Mouse (Mus musculus) testis, adult 10 weeks (tissue): ENCODE results near the gene Pak6. TPM values are rescaled to one million over a fixed set of nuclear protein-coding genes. Genes with fewer than 3 reads are reported as not detected.

Experiments
- polyA plus RNA-seq: library from polyadenylated mRNA; stranded (reverse); fragments of 350-450 nt; fragmentation: Illumina TruSeq; extraction: RNeasy Lipid Tissue Mini Kit (QIAGEN cat#74804); gene quantifications from one replicate; pipeline ENCODE4 v1.2.3, GENCODE M21; 2014; ENCODE audit warnings: low read depth, low replicate concordance

The Pak6 gene
- polyA plus RNA-seq, result 0.71 TPM

DNA sequence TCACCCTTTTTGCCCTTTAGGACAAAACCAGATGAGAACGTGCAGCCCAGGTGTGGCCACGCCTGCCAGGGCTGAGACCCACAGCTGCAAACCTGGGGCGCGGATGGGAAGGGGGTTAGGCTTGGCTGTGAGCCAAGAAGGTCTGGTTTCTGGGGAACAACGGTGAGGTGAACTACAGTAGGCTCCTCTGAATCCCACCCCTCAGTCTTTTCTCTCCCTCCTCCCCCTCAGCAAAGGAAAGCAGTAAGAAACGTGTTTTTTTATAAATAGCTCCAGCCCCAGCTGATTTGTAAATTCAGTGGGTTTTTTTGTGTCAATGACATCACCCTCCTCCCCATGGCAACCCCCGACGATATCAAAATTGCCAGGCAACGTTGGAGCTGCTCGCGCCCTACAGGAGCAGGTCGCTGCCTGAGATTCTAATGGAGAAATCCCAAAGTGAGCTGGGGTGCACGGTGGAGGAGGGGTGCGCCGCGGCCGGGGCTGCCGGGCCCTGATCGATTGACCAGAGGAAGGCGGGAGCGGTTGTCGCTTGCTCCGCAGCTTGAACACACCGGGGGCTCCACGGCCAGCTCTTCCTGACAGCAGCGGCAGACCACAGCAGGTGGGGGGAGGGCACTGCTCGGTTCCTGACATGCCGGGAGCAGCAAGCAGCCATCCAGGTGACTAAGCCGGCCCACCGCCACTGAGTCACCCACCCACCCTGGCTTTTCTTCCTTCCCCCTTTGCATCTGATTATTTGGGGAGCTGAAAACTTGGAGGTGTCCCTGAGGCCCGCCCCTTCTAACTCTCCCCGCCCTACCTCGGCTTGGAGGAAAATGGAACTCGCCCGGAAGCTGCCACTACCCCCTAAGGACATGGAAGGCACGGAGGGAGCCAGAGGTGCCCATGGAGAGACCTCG lies at the start of gene Pak6:
Gene Pak6, plus strand, starts transcription at position 402 of the 902 bp plus-strand sequence.

DNA sequence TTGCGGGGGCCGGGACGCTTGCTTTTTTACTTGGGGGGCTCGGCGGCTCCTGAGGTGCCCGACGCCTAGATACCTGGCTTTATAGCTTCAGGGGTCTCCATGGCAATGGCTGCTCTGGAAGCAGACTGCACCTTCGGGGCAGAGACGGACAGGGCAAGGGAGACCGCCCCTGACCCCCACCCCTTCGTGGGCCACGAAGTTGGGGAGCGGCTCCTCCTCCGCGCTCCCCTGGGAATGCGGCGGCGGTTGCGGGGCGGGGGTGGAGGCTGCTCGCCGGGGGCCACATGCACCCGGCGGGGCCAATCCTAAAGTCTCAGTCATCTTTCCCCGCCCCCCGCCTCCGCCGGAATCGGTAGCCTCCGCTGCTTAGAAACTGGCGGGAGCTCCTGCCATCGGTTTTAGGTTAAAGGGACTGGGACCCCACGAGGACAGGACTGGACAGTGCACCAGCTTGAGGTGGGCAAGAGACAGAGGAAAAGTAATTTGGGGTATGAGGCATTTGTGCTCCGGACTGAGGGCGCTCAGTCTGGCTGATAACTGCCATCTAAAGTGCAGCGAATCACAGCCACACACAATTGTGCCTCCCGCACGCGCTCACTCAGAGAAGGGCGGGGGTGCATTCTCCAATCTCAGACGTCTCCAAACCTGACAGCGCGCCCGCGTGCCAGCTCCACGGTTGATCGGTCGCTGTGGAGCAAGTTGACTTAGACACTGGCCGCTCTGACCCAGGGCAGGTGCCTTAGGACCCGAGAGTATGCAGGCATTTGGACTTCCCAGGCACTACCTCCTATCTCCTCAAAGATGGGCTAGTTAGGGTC lies 41.0 kb downstream of the Pak6 start, which contains the start of gene Ankrd63:
Gene Ankrd63, minus strand, starts transcription at position 51 of the 818 bp plus-strand sequence.

DNA sequence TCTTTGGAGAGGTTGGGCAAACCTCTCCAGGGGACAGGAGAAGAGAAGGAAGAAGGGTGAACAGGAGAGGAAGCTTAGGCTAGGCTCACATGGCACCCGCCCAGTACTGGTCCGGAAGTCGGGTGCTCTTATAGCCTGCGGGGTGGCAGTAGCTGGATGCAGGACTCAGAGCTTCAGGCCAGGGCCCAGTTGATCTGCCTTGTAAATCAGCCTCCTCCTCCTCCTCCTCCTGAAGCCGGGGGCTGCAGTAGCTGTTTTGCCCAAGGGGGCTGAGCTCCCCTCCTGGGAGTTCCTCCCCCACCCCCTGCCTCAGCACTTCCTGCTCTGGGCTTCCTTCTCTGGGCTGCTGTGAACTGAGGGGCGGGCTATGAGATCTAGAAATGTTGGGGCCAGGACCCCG lies 65.2 kb downstream of the Pak6 start, which contains the start of gene Plcb2:
Gene Plcb2, minus strand, starts transcription at position 102 of the 400 bp plus-strand sequence.

DNA sequence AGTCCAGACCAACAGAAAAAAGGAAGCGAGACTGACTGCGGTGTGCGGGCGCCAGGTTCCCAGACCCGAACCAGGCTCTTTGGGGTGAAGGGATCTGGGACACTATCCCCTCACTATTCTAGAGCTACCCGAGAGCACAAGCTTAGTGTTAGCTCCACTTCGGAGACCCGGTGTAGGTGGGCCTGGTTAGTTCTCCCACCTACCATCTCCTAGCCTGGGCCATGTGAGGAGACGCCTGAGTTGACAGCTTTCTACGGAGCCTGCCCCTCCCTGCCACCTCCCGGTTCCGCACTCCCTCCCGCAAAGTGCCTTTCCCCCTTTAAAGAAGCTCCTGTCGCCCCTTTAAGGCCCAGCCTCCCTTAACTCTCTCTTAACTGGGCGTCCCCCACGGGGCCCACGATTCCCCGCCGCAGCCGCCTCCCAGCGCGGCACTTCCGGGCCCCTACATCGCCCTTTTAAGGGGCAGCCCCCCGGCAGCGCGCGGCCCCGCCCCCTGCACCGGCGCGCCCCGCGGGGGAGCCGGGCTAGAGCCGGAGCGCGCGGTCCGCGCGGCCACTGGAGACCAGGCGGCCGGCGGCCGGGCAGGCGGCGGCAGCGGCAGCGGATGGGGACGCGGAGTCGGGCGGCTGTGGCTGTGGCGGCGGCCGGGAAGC lies 82.3 kb downstream of the Pak6 start, which contains the start of gene Inafm2:
Gene Inafm2, plus strand, starts transcription at position 527 of the 653 bp plus-strand sequence.

Other genes starting within 250 kb of the Pak6 start
- gene Srp14, start 183.6 kb upstream of the Pak6 start, polyA plus RNA-seq, result 244 TPM
- 0.32 TPM for gene Bmf, start 113.6 kb upstream of the Pak6 start, polyA plus RNA-seq
- gene Bub1b, start 65.1 kb upstream of the Pak6 start, polyA plus RNA-seq, result 41.9 TPM
- gene Ankrd63, start 40.7 kb downstream of the Pak6 start, polyA plus RNA-seq, result 0.57 TPM
- gene Plcb2, start 65.1 kb downstream of the Pak6 start, polyA plus RNA-seq, result 3.0 TPM
- gene Inafm2, start 82.5 kb downstream of the Pak6 start, polyA plus RNA-seq, result 27.8 TPM
- gene Ccdc9b, start 99.4 kb downstream of the Pak6 start, polyA plus RNA-seq, result 0.39 TPM
- gene Phgr1, start 109.5 kb downstream of the Pak6 start, polyA plus RNA-seq, result not detected
- gene Disp2, start 116.4 kb downstream of the Pak6 start, polyA plus RNA-seq, result 0.13 TPM
- gene Knstrn, start 150.7 kb downstream of the Pak6 start, polyA plus RNA-seq, result 186 TPM
- gene Ivd, start 198.7 kb downstream of the Pak6 start, polyA plus RNA-seq, result 17.3 TPM
- gene Bahd1, start 237.1 kb downstream of the Pak6 start, polyA plus RNA-seq, result 3.1 TPM